Mouse (Mus musculus): ENCODE results near the gene Gpr12. TPM values are rescaled to one million over a fixed set of nuclear protein-coding genes. Genes with fewer than 3 reads are reported as not detected.

Gpr12 gene
- polyA plus RNA-seq, 1 experiment from 2014 or later = 0.05 TPM

Other genes starting within 250 kb of the Gpr12 start
- 0.45 and 0.50 TPM in 2 replicates for gene Wasf3, start 200.3 kb downstream of the Gpr12 start, polyA plus RNA-seq (2015; fragmentation: Nextera tagmentation; extraction: Ambion mirVana)
- not detected in 2 replicates for gene Gm6408, start 103.3 kb downstream of the Gpr12 start, polyA plus RNA-seq (2015; fragmentation: Nextera tagmentation; extraction: Ambion mirVana)
- not detected in 2 replicates for gene Gm6370, start 93.9 kb downstream of the Gpr12 start, polyA plus RNA-seq (2015; fragmentation: Nextera tagmentation; extraction: Ambion mirVana)
- gene 4930449I24Rik, start 82.8 kb downstream of the Gpr12 start, polyA plus RNA-seq (2015; fragmentation: Nextera tagmentation; extraction: Ambion mirVana) = not detected in 2 replicates
- not detected in 2 replicates for gene Gm3402, start 71.1 kb downstream of the Gpr12 start, polyA plus RNA-seq (2015; fragmentation: Nextera tagmentation; extraction: Ambion mirVana)
- not detected in 2 replicates for gene Gm3404, start 59.4 kb downstream of the Gpr12 start, polyA plus RNA-seq (2015; fragmentation: Nextera tagmentation; extraction: Ambion mirVana)
- not detected in 2 replicates for gene Gm3409, start 47.6 kb downstream of the Gpr12 start, polyA plus RNA-seq (2015; fragmentation: Nextera tagmentation; extraction: Ambion mirVana)
- not detected in 2 replicates for gene Gm3415, start 29.1 kb downstream of the Gpr12 start, polyA plus RNA-seq (2015; fragmentation: Nextera tagmentation; extraction: Ambion mirVana)
- 10.4 and 10.5 TPM in 2 replicates for gene Usp12, start 209.8 kb upstream of the Gpr12 start, polyA plus RNA-seq (2015; fragmentation: Nextera tagmentation; extraction: Ambion mirVana)
- 515 and 522 TPM in 2 replicates for gene Rpl21, start 247.7 kb upstream of the Gpr12 start, polyA plus RNA-seq (2015; fragmentation: Nextera tagmentation; extraction: Ambion mirVana)